Mouse (Mus musculus) brown adipose tissue, adult 24 weeks (tissue): Measurements from ENCODE around the gene Sec61a1. TPM values are rescaled to one million over a fixed set of nuclear protein-coding genes. Genes with fewer than 3 reads are reported as not detected.

Source experiments
- H3K27ac ChIP-seq: fragments of 200-500 bp; replicated peaks from 2 replicates; pipeline ENCODE4 v1.5.1; 2012; ENCODE audit warnings: low read depth, mild to moderate bottlenecking, low read length
- H3K4me1 ChIP-seq: fragments of 200-500 bp; 2 replicates; pipeline ENCODE4 v1.6.1; 2012; ENCODE audit warnings: low read length, mixed read lengths; ENCODE audit not compliant: control insufficient read depth, insufficient read depth, insufficient read length
- H3K4me3 ChIP-seq: fragments of 200-500 bp; 2 replicates; pipeline ENCODE4 v1.5.1; 2012; ENCODE audit warnings: low read depth, mild to moderate bottlenecking, low read length, moderate library complexity; ENCODE audit not compliant: insufficient read depth
- polyA plus RNA-seq: library from polyadenylated mRNA; stranded (reverse); fragments of >200 nt; gene quantifications from 2 replicates; pipeline ENCODE4 v1.2.4, GENCODE M21; 2012; ENCODE audit not compliant: missing spikeins, insufficient read depth, insufficient read length

The Sec61a1 gene
- polyA plus RNA-seq, 1 experiment, result 31.7 TPM

- H3K4me1 ChIP-seq, result no peaks in the 10 kb centered on the region
- peak overlapping the region; percentile 49 for H3K4me3 ChIP-seq
- no peak overlapping the region for H3K27ac ChIP-seq
These were observed 19.0 kb downstream of the Sec61a1 start for GRCm38 (mm10) chr6:88499481-88500404.

- no peak overlapping the region for H3K27ac ChIP-seq
- no peaks in the 10 kb centered on the region for H3K4me1 ChIP-seq
- no peak overlapping the region for H3K4me3 ChIP-seq
These were observed 25.0 kb downstream of the Sec61a1 start for GRCm38 (mm10) chr6:88493712-88494111.

GRCm38 (mm10) chr6:88490629-88491354 lies 27.9 kb downstream of the Sec61a1 start:
- Histone ChIP-seq H3K4me3 (no peak overlapping the region), H3K4me1 (no peaks in the 10 kb centered on the region), H3K27ac (no peak overlapping the region)

- Histone ChIP-seq H3K4me1 (no peaks in the 10 kb centered on the region), H3K27ac (no peak overlapping the region), H3K4me3 (no peak overlapping the region)
These were observed 28.9 kb downstream of the Sec61a1 start for GRCm38 (mm10) chr6:88489834-88490233.

- Histone ChIP-seq H3K4me1 (no peaks in the 10 kb centered on the region), H3K27ac (no peak overlapping the region), H3K4me3 (no peak overlapping the region)
These were observed 29.7 kb downstream of the Sec61a1 start for GRCm38 (mm10) chr6:88489026-88489425.

GRCm38 (mm10) chr6:88486893-88487292 lies 31.8 kb downstream of the Sec61a1 start:
- Histone ChIP-seq H3K4me3 (no peak overlapping the region), H3K4me1 (no peaks in the 10 kb centered on the region)

GRCm38 (mm10) chr6:88485378-88485777 lies 33.3 kb downstream of the Sec61a1 start:
- Histone ChIP-seq H3K27ac (no peak overlapping the region), H3K4me3 (no peak overlapping the region), H3K4me1 (no peaks in the 10 kb centered on the region)

More at GRCm38 (mm10) chr6:88486893-88487292, 31.8 kb downstream of the Sec61a1 start:
- H3K27ac ChIP-seq, result no peak overlapping the region

GRCm38 (mm10) chr6:88483913-88484312 lies 34.8 kb downstream of the Sec61a1 start:
- Histone ChIP-seq H3K27ac (no peak overlapping the region), H3K4me1 (no peaks in the 10 kb centered on the region), H3K4me3 (no peak overlapping the region)

GRCm38 (mm10) chr6:88483111-88483510 lies 35.6 kb downstream of the Sec61a1 start:
- H3K27ac ChIP-seq, result no peak overlapping the region
- H3K4me1 ChIP-seq, result no peaks in the 10 kb centered on the region
- no peak overlapping the region for H3K4me3 ChIP-seq

GRCm38 (mm10) chr6:88480421-88480820 lies 38.3 kb downstream of the Sec61a1 start:
- Histone ChIP-seq H3K4me3 (no peak overlapping the region), H3K4me1 (no peaks in the 10 kb centered on the region), H3K27ac (no peak overlapping the region)

GRCm38 (mm10) chr6:88469878-88470277 lies 48.8 kb downstream of the Sec61a1 start:
- Histone ChIP-seq H3K4me1 (no peaks in the 10 kb centered on the region; the same call in 1 of the 2 replicates), H3K4me3 (no peak overlapping the region)

GRCm38 (mm10) chr6:88465181-88465920 lies 53.4 kb downstream of the Sec61a1 start, which contains the start of gene Ruvbl1:
TSS of gene Ruvbl1 (plus strand) at chr6:88465409.
- H3K27ac ChIP-seq, result no peak within 1 kb of the TSS
- H3K4me3 ChIP-seq, result peak within 1 kb of the TSS; percentile 78
- no peaks in the 10 kb centered on the region; the same call in 1 of the 2 replicates for H3K4me1 ChIP-seq

More at GRCm38 (mm10) chr6:88469878-88470277, 48.8 kb downstream of the Sec61a1 start:
- no peak overlapping the region for H3K27ac ChIP-seq

- H3K27ac ChIP-seq, result no peak overlapping the region
- no peak overlapping the region for H3K4me3 ChIP-seq
- no peaks in the 10 kb centered on the region for H3K4me1 ChIP-seq
These were observed 64.2 kb downstream of the Sec61a1 start for GRCm38 (mm10) chr6:88454545-88454944.
